Mouse (Mus musculus) intestine, postnatal 0 days (tissue): ENCODE measurements around the gene Pycr1. TPM values are rescaled to one million over a fixed set of nuclear protein-coding genes. Genes with fewer than 3 reads are reported as not detected.

ENCODE experiments used
- ATAC-seq: fragments of 200-750 bp; cut with Nextera tagmentation; 2 replicates; pipeline ENCODE4 v1.8.0; 2017; ENCODE audit warnings: mild to moderate bottlenecking, moderate TSS enrichment, moderate library complexity
- H3K27ac ChIP-seq: fragments of 300-500 bp; sonication (generic); 2 replicates; pipeline ENCODE4 v1.5.1; 2014; ENCODE audit warnings: mild to moderate bottlenecking, low read depth, low read length, moderate library complexity
- H3K27me3 ChIP-seq: fragments of 300-500 bp; sonication (generic); replicated peaks from 2 replicates; pipeline ENCODE4 v1.6.1; 2014; ENCODE audit warnings: low read length, mixed read lengths; ENCODE audit not compliant: control insufficient read depth, insufficient read depth
- H3K36me3 ChIP-seq: fragments of 300-500 bp; sonication (generic); 2 replicates; pipeline ENCODE4 v1.6.1; 2014; ENCODE audit warnings: mild to moderate bottlenecking, moderate library complexity; ENCODE audit not compliant: control insufficient read depth, insufficient read depth
- H3K4me1 ChIP-seq: fragments of 300-500 bp; sonication (generic); replicated peaks from 2 replicates; pipeline ENCODE4 v1.6.1; 2014; ENCODE audit warnings: antibody characterized with exemption, low read length, mixed read lengths; ENCODE audit not compliant: control insufficient read depth, insufficient read depth
- H3K4me2 ChIP-seq: fragments of 300-500 bp; sonication (generic); replicated peaks from 2 replicates; pipeline ENCODE4 v1.6.1; 2014; ENCODE audit warnings: low read depth, mild to moderate bottlenecking, moderate library complexity
- H3K4me3 ChIP-seq: fragments of 300-500 bp; sonication (generic); 2 replicates; pipeline ENCODE4 v1.5.1; 2014; ENCODE audit warnings: low read depth, low read length
- H3K9ac ChIP-seq: fragments of 300-500 bp; sonication (generic); 2 replicates; pipeline ENCODE4 v1.6.1; 2014; ENCODE audit warnings: mild to moderate bottlenecking, low read depth, low read length
- H3K9me3 ChIP-seq: fragments of 300-500 bp; sonication (generic); 2 replicates; pipeline ENCODE4 v1.6.1; 2016; ENCODE audit warnings: mixed run types; ENCODE audit not compliant: control insufficient read depth
- CTCF ChIP-seq: sonication (generic); IDR thresholded peaks from 2 replicates; pipeline ENCODE4 v1.5.1; 2016; ENCODE audit warnings: low read depth, mild to moderate bottlenecking, control low read depth, antibody characterized with exemption, moderate library complexity
- WGBS: fragments of 180-500 bp; shearing (Covaris S2); extraction: QIAGEN DNeasy Blood & Tissue Kit; methylation state at CpG from one replicate; pipeline ENCODE4 v1.1.7; 2014; 5-methylcytosine and 5-hydroxymethylcytosine counted together
- polyA plus RNA-seq: library from polyadenylated mRNA; unstranded; fragments of >200 nt; fragmentation: Nextera tagmentation; extraction: Ambion mirVana; gene quantifications from 2 replicates; pipeline ENCODE4 v1.2.1, GENCODE M21; 2015

Gene Pycr1
- polyA plus RNA-seq, 1 experiment from 2014 or later: 6.5 TPM

DNA sequence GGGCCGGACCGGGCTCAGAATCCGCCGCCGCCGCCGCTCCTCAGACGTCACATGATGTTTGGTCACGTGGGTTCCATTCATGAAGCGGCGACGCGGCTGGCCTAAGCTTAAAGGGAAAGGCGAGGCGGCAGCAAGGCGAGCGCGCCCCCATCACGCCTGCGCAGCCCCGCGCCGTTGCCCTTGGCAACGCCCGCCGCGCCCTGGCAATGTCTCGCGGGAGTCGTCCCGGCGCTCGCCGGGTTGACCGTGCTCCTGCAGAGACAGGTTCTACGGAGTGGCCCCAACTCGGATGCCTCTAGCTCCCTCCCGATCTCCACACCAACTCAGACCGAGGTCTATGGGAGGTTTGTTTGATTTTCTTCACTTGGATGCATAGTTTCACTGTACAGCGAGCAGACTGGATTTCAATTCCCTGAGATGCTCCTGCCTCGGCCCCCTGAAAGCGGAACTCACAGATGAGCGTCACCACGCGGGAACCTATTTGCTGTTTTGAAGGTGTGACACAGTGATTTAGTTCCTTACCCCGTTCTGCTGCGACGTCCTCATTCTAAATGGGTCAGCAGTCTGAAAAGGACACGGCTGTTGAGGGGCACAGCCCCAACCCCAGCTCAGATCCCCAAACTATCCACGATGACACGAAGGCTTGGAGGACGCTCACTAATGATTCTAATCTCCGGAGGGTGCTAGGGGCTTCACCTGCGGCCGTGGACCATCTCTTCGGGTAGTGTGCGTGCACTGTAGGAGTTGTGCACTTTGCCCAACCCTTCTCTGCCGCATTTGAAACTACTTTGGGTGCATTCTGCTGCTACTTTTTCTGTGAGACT, 9.8 kb downstream of the Pycr1 start, which contains the start of gene Mafg:
Mafg (minus strand) TSS at position 81 of the 824 bp plus-strand sequence.
- Histone ChIP-seq H3K36me3 (peaks cover 6% of the 10 kb centered on the region), H3K9ac (peak within 1 kb of the TSS; percentile 80), H3K4me3 (peak within 1 kb of the TSS; percentile 63), H3K4me1 (peaks cover 9% of the 10 kb centered on the region), H3K27me3 (no peaks in the 10 kb centered on the region), H3K4me2 (peak within 1 kb of the TSS; percentile 88), H3K9me3 (no peaks in the 10 kb centered on the region), H3K27ac (peak within 1 kb of the TSS; percentile 91)
- WGBS: 10% methylated on average over 57 of the region's 58 CpGs
- peak; percentile 80 for ATAC-seq
- TF ChIP-seq CTCF: no peak

DNA sequence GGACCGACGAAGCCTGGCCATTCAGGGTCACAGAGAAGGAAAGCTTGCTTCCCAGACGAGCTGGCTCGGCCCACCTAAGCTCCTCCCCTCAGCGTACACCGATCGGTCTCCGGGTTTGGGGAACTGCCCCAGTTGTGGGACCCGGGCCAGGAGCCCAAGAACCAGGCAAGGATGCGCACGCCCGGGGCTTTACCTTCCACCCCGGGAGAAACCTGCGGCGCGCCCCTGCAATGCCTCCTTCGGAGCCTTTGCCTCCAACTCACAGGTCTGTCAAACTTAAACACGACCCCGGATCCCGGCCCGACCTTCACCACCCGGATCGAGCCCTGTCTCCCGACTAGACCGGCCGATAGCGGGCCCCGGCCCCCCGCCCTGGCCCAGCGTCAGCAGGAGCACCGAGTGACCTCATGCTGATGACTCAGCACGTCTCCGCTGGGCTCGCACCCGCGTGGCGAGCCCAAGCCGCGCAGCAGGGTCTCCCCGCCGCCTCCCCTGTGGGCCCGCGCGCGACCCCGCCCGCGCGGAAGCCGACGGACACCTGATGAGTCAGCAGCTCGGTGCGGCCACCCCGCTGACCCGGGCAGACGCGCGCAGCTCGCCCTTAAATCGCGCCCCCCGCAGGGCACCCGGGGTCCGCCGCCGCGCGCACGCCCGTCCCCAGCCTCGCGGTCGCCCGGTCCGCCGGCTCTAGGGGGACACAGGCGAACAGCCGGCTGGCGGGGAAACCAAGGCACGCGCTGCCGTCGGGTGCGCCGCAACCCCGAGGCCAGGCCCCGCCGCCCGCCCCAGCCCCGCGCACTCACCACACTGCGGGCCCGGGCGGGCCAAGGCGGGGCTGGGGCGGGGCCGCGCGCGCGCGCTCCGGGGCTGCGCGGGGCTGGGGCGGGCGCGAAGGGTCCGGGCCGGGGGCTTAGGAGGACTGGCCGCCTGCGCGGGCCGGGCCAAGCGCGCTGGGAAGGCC, 10.7 kb downstream of the Pycr1 start:
- Histone ChIP-seq H3K9ac (peak overlapping the region; percentile 80), H3K9me3 (no peaks in the 10 kb centered on the region), H3K36me3 (peaks cover 9% of the 10 kb centered on the region), H3K27ac (peak overlapping the region; percentile 91), H3K4me3 (peak overlapping the region; percentile 63), H3K27me3 (no peaks in the 10 kb centered on the region), H3K4me1 (peaks cover 9% of the 10 kb centered on the region), H3K4me2 (peak overlapping the region; percentile 88)
- WGBS: under 1% methylated on average over 97 of the region's 116 CpGs
- peak; percentile 72 for ATAC-seq
- TF ChIP-seq CTCF: no peak

DNA sequence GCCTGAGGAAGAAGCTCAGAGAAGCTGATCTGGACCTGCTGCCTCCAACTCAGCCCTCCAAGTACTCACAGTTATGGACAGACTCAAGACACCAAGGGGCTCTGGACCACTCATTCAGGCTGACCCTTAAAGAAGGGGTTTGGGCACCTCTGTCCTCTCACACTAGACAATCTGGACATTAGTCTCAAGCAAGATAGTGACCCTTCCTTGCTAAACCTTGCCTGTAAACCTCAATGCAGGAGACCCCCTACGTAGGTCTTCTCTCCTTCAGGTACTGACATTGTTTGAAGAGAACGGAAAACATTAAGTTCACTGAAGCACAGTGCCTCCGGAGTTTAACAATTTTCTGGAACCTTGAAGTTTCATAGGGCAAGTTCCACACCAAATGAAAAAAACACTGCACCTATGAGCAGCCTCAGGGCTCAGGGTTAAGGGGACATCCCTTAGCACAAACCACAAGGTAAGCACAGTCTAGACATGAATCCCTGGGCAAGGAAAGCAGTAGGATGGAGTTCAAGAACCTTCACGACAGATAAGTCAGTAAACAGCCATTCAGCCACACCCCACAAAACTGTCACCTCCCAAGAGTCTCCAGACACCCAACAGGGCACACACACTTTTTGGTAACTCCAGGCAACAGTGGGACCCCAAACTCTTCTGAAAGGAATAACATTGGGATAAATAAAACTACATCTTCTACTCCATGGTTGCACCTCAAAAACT, 11.7 kb downstream of the Pycr1 start:
- 37% methylated on average over 4 of the region's 4 CpGs for WGBS
- TF ChIP-seq CTCF: no peak
- H3K36me3 ChIP-seq: peaks cover 17% of the 10 kb centered on the region
- peak overlapping the region; percentile 80 for H3K9ac ChIP-seq
- peak overlapping the region; percentile 91 for H3K27ac ChIP-seq
- H3K4me3 ChIP-seq: peak overlapping the region; percentile 63
- no peaks in the 10 kb centered on the region for H3K9me3 ChIP-seq
- peak overlapping the region; percentile 88 for H3K4me2 ChIP-seq
- peaks cover 9% of the 10 kb centered on the region for H3K4me1 ChIP-seq
- H3K27me3 ChIP-seq: no peaks in the 10 kb centered on the region
- ATAC-seq: no peak

DNA sequence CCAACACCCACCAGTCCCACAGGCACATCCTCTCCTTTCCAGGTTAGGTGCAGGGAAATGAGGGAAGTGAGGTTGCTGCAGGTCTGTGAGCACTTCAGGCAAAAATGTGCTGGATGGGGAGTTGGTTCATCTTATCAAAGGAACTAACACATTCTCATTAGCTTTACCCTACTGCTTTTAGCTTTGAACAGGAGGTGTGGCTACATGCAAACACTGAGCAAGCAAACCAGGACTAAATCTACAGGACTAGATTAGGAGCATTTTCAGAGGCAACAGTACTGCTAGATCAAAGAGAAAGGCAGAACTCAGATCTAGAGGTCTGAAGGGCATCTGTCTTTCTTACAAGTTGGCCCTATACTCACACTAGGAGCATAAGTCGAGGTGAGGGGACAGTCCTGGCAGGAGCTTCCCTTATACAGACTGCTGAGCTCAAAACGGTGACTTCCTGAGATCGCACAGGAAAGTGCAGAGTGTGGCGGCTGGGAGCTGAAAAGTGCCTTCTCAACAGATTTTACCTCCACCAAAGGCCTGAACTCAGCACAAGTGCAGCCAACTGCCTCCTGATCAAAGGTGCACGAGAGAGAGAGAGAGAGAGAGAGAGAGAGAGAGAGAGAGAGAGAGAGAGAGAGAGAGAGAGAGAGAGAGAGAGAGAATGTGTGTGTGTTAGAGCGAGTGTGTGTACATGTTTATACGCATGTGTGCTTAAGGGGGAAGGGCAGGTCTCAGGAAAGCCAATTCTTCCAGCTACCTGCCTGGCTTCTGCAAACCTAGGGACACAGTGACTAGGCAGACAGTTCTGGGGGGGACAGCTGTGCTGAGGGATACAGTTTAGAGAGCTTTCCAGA, 12.5 kb downstream of the Pycr1 start:
- Histone ChIP-seq H3K4me2 (peak overlapping the region; percentile 88), H3K36me3 (peaks cover 21% of the 10 kb centered on the region), H3K4me3 (peak overlapping the region; percentile 63), H3K27me3 (no peaks in the 10 kb centered on the region), H3K4me1 (peaks cover 9% of the 10 kb centered on the region), H3K27ac (peak overlapping the region; percentile 91), H3K9me3 (no peaks in the 10 kb centered on the region), H3K9ac (peak overlapping the region; percentile 80)
- no peak for ATAC-seq
- no peak for TF ChIP-seq CTCF
- WGBS: 19% methylated on average over 7 of the region's 7 CpGs

DNA sequence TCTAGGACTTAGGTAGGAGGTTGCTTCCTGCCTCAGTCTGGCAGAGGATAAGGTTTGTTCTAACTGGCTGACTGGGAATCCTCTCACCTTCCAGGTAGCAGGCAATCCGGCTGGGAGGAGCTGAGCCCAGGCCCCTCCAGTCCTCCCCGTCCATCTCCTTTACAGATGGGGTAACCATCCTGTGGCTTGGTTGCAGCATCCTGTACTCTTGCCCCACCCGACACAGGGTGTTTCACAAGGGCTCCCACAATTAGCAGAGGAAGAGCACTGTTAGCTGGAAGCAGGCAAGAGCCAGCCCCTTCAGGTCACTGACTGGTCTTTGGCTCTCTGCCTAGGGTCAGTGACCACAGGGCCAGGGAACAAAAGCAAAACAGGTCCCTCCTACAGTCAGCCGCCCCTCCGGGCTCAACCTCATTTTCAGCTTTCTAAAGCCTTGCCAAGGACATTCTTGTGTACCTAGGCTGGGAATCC, 13.1 kb downstream of the Pycr1 start:
- 0 out of 2 replicates have a peak overlapping the region, but pooled peaks have one; percentile 15 for H3K4me3 ChIP-seq
- peak overlapping the region; percentile 32 for H3K9ac ChIP-seq

More for the DNA sequence above, 13.1 kb downstream of the Pycr1 start:
- peaks cover 21% of the 10 kb centered on the region for H3K36me3 ChIP-seq
- peak overlapping the region; percentile 91 for H3K27ac ChIP-seq
- H3K4me1 ChIP-seq: peaks cover 9% of the 10 kb centered on the region
- WGBS: 36% methylated on average over 5 of the region's 5 CpGs
- H3K4me2 ChIP-seq: peak overlapping the region; percentile 88
- TF ChIP-seq CTCF: no peak
- peak; percentile 13 for ATAC-seq
- no peaks in the 10 kb centered on the region for H3K27me3 ChIP-seq
- H3K9me3 ChIP-seq: no peaks in the 10 kb centered on the region
